Mouse (Mus musculus) CH12.LX (cell line): ENCODE measurements at regions not wholly inside any gene's neighbourhood (a gene's known extent, or its start where the extent isn't known, plus 50 kb on each side); places are given as distances from the start of the nearest gene placed in this dataset.

Experiments used
- CTCF ChIP-seq, 2 experiments: IDR thresholded peaks in 1 of 2; conservative IDR thresholded peaks in 1 of 2; 2 replicates each; pipeline ENCODE4 v1.5.1; 2011 to 2012; ENCODE audit warnings: low read depth in 2 of 2, low read length in 2 of 2, improper control_type of control experiment in 1 of 2, inconsistent platforms in 1 of 2, mild to moderate bottlenecking in 1 of 2, moderate library complexity in 1 of 2
- SMC3 ChIP-seq: IDR thresholded peaks from 2 replicates; pipeline ENCODE4 v1.6.1; 2011; ENCODE audit warnings: low read depth, low read length, improper control_type of control experiment
- ZNF384 ChIP-seq: IDR thresholded peaks from 2 replicates; pipeline ENCODE4 v1.6.1; 2012; ENCODE audit warnings: low read depth, low read length, improper control_type of control experiment, inconsistent platforms

DNA sequence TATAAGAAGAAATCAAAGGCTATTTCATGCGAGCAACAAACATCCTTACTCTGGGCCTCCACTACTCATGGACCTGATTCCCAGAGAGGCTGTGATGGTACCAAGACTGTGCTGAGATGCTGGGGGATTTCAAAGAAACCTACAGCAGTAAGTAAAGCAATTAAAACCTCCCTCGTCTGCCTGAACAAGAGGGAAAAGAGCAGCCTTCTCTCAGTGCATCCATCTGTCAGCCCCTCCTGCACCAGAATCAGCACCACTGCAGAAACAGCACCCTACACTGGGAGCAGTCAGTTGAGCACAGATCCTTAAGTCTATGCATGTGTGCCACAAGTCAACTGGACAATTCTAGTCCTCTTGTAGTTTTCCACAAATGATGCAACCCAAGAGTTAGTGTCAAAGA lies 500.6 kb downstream of the Galc start:
- TF ChIP-seq CTCF (conservative IDR thresholded peaks at IDR 0.05 in 1 of 2, IDR thresholded peaks at IDR 0.05 in 1 of 2; ENCODE audit: low read depth in 2 of 2, low read length in 2 of 2) (no peak), SMC3 (no peak), ZNF384 (no peak)
